Mouse (Mus musculus): ENCODE data around the gene Cfap45. TPM values are rescaled to one million over a fixed set of nuclear protein-coding genes. Genes with fewer than 3 reads are reported as not detected.

Gene Cfap45
- total and polyA plus RNA-seq, 2 experiments from 2014 or later = 5.1 to 5.5 TPM

GRCm38 (mm10) chr1:172514551-172515268 is 5.9 kb upstream of the Cfap45 start:
- Histone ChIP-seq H3K27me3 (ENCODE audit: insufficient read depth, low read length) (no peaks in the 10 kb centered on the region), H3K4me1 (ENCODE audit: insufficient read depth) (no peaks in the 10 kb centered on the region), H3K9ac (no peak overlapping the region), H3K4me2 (ENCODE audit: low read depth) (no peak overlapping the region), H3K36me3 (ENCODE audit: insufficient read depth) (no peaks in the 10 kb centered on the region), H3K9me3 (ENCODE audit: low read length) (no peaks in the 10 kb centered on the region), H3K4me3 (ENCODE audit: low read depth, low read length) (no peak overlapping the region), H3K27ac (ENCODE audit: low read depth, low read length) (no peak overlapping the region)
- DNase-seq (no peak), ATAC-seq (no peak)
- TF ChIP-seq CTCF (IDR thresholded peaks at IDR 0.05; ENCODE audit: low read depth) = no peak
- WGBS = 81% methylated on average over 7 of the region's 7 CpGs

DNA sequence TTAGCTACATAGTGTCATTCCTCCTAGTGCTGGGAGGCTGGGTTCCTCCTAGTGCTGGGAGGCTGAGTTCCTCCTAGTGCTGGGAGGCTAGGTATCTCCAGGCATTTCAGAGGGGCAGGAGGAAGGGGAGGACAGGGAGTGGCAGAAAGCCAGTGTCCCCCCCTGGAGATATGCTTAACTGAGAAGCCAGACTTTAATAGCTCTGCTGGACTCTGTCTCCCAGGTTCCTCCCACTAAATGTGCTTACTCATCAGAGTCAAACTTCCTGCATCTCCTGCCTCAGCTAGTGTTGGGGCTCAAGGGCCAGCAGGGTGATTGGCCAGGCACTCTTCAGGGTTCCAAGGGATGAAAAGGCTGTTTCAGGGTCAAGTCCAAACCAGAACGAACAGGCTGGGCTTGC is 5.2 kb upstream of the Cfap45 start:
- WGBS = 83% methylated on average over 1 of the region's 1 CpGs
- Histone ChIP-seq H3K9ac (no peak overlapping the region), H3K4me2 (ENCODE audit: low read depth) (no peak overlapping the region), H3K9me3 (ENCODE audit: low read length) (no peaks in the 10 kb centered on the region), H3K4me3 (ENCODE audit: low read depth, low read length) (no peak overlapping the region), H3K4me1 (ENCODE audit: insufficient read depth) (no peaks in the 10 kb centered on the region), H3K36me3 (ENCODE audit: insufficient read depth) (no peaks in the 10 kb centered on the region), H3K27ac (ENCODE audit: low read depth, low read length) (no peak overlapping the region), H3K27me3 (ENCODE audit: insufficient read depth, low read length) (no peaks in the 10 kb centered on the region)
- no peak for TF ChIP-seq CTCF (IDR thresholded peaks at IDR 0.05; ENCODE audit: low read depth)
- ATAC-seq (no peak), DNase-seq (no peak)

DNA sequence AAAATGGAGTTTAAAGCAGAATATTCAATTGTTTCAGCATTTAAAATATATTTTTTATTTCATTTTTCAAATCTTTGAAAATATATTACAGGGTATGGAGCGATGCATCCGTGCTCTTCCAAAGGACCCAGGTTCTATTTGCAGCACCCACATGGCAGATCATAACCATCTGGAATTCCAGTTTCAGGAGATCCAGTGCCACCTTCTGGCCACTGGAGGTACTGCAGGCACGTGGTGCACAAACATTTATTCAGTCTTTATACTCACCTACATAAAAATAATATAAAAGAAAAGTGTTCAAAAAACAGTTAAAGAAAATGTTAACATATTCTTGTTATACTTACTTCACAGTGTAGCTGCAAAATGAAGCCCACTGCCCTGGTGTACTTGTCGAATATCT is 2.6 kb upstream of the Cfap45 start:
- Histone ChIP-seq H3K4me1 (ENCODE audit: insufficient read depth) (no peaks in the 10 kb centered on the region; the same call in 1 of the 2 replicates), H3K9me3 (ENCODE audit: low read length) (no peaks in the 10 kb centered on the region), H3K4me2 (ENCODE audit: low read depth) (no peak overlapping the region), H3K4me3 (ENCODE audit: low read depth, low read length) (no peak overlapping the region), H3K27me3 (ENCODE audit: insufficient read depth, low read length) (no peaks in the 10 kb centered on the region), H3K36me3 (ENCODE audit: insufficient read depth) (no peaks in the 10 kb centered on the region), H3K9ac (no peak overlapping the region), H3K27ac (ENCODE audit: low read depth, low read length) (no peak overlapping the region)
- DNase-seq = no peak
- no peak for ATAC-seq
- WGBS = 81% methylated on average over 4 of the region's 4 CpGs
- peak; percentile 48 for TF ChIP-seq CTCF (IDR thresholded peaks at IDR 0.05; ENCODE audit: low read depth)

- ATAC-seq = no peak
- Histone ChIP-seq H3K9me3 (ENCODE audit: low read length) (no peaks in the 10 kb centered on the region), H3K9ac (no peak overlapping the region), H3K27ac (ENCODE audit: low read depth, low read length) (no peak overlapping the region), H3K27me3 (ENCODE audit: insufficient read depth, low read length) (no peaks in the 10 kb centered on the region), H3K4me1 (ENCODE audit: insufficient read depth) (no peaks in the 10 kb centered on the region; the same call in 1 of the 2 replicates), H3K4me3 (ENCODE audit: low read depth, low read length) (no peak overlapping the region), H3K4me2 (ENCODE audit: low read depth) (no peak overlapping the region), H3K36me3 (ENCODE audit: insufficient read depth) (no peaks in the 10 kb centered on the region)
- TF ChIP-seq CTCF (IDR thresholded peaks at IDR 0.05; ENCODE audit: low read depth) = no peak
- 71% methylated on average over 6 of the region's 6 CpGs for WGBS
- no peak for DNase-seq
Measured at GRCm38 (mm10) chr1:172519644-172520043, 957 bp upstream of the Cfap45 start.

GRCm38 (mm10) chr1:172522524-172522923 is 1.9 kb downstream of the Cfap45 start:
- TF ChIP-seq CTCF (IDR thresholded peaks at IDR 0.05; ENCODE audit: low read depth) = no peak
- H3K4me1 ChIP-seq (ENCODE audit: insufficient read depth) = no peaks in the 10 kb centered on the region; the same call in 1 of the 2 replicates
- no peaks in the 10 kb centered on the region for H3K9me3 ChIP-seq (ENCODE audit: low read length)
- H3K9ac ChIP-seq = no peak overlapping the region
- H3K27me3 ChIP-seq (ENCODE audit: insufficient read depth, low read length) = no peaks in the 10 kb centered on the region
- no peak overlapping the region for H3K4me2 ChIP-seq (ENCODE audit: low read depth)
- ATAC-seq (no peak), DNase-seq (no peak)
- H3K36me3 ChIP-seq (ENCODE audit: insufficient read depth) = no peaks in the 10 kb centered on the region
- WGBS = 71% methylated on average over 7 of the region's 7 CpGs
- H3K27ac ChIP-seq (ENCODE audit: low read depth, low read length) = no peak overlapping the region
- no peak overlapping the region for H3K4me3 ChIP-seq (ENCODE audit: low read depth, low read length)

DNA sequence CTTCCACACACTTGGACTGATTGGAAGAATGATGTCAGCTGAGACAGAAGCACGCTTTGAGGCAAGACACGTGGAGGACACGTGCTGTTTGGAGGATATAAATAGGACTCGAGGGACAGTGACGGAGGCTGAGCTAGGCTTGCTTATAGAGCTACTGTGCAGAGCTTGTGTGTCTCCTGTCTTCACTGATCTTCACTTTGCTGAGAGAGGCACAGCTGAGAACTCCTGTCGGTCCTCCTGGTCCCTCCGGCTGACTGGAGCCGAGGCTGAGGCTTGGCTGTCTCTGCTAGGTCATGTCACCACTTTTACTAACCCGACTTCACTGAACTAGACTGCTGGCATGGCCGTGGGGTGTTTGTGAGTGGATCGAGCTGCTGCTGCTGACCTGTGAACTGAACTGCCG is 3.1 kb downstream of the Cfap45 start:
- ATAC-seq (no peak), DNase-seq (no peak)
- WGBS = 63% methylated on average over 12 of the region's 12 CpGs
- no peak overlapping the region for H3K4me2 ChIP-seq (ENCODE audit: low read depth)
- H3K4me3 ChIP-seq (ENCODE audit: low read depth, low read length) = no peak overlapping the region
- no peaks in the 10 kb centered on the region for H3K9me3 ChIP-seq (ENCODE audit: low read length)
- H3K27ac ChIP-seq (ENCODE audit: low read depth, low read length) = no peak overlapping the region
- H3K36me3 ChIP-seq (ENCODE audit: insufficient read depth) = no peaks in the 10 kb centered on the region
- no peaks in the 10 kb centered on the region; the same call in 1 of the 2 replicates for H3K4me1 ChIP-seq (ENCODE audit: insufficient read depth)
- no peak overlapping the region for H3K9ac ChIP-seq
- no peaks in the 10 kb centered on the region for H3K27me3 ChIP-seq (ENCODE audit: insufficient read depth, low read length)
- no peak for TF ChIP-seq CTCF (IDR thresholded peaks at IDR 0.05; ENCODE audit: low read depth)

DNA sequence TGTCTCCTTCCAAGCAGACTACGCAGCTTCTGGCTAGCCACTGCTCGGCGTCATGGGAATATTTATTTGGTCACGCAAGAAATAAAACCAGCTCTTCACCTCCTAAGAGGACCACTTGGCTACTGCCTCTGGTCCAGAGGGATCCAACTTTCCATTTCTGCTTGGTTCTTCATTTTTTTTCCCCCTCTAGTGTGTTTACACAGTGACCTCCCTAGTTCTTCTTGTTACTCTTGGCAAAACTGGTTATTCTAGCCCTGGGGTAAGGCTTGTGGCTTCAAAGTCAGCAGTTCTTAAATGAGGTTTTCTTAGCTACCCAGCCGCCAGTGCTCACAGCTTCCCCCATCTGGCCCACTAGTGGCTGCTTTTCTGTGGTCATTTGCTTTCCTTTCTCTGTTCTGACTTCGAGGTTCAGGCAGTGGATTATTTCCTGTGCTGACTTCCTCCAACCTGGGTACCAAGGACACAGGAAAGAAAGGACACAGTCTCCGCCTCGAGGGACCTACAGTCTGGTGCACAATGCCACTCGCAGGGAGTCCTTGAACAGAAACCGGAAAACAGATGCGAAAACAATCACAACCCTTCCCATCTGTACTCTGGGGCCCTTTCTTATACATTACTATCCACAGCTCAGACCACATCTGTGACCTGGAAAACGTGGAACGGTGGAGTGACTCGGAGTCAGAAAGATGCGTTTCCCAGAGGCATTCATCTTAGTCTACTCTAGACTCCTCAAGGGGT is 4.6 kb downstream of the Cfap45 start:
- peak; percentile 13; the same call in 1 of the 2 replicates for TF ChIP-seq CTCF (IDR thresholded peaks at IDR 0.05; ENCODE audit: low read depth)
- no peak for DNase-seq
- Histone ChIP-seq H3K4me3 (ENCODE audit: low read depth, low read length) (no peak overlapping the region), H3K36me3 (ENCODE audit: insufficient read depth) (no peaks in the 10 kb centered on the region), H3K27me3 (ENCODE audit: insufficient read depth, low read length) (no peaks in the 10 kb centered on the region), H3K4me1 (ENCODE audit: insufficient read depth) (no peaks in the 10 kb centered on the region; the same call in 1 of the 2 replicates), H3K4me2 (ENCODE audit: low read depth) (no peak overlapping the region), H3K27ac (ENCODE audit: low read depth, low read length) (no peak overlapping the region), H3K9ac (no peak overlapping the region), H3K9me3 (ENCODE audit: low read length) (no peaks in the 10 kb centered on the region)
- ATAC-seq = no peak
- WGBS = 50% methylated on average over 15 of the region's 15 CpGs
